Mouse (Mus musculus): ENCODE data around the gene Cacna2d3. TPM values are rescaled to one million over a fixed set of nuclear protein-coding genes. Genes with fewer than 3 reads are reported as not detected.

Cacna2d3 gene
- polyA plus RNA-seq, 1 experiment from 2014 or later: 36.5 TPM

DNA sequence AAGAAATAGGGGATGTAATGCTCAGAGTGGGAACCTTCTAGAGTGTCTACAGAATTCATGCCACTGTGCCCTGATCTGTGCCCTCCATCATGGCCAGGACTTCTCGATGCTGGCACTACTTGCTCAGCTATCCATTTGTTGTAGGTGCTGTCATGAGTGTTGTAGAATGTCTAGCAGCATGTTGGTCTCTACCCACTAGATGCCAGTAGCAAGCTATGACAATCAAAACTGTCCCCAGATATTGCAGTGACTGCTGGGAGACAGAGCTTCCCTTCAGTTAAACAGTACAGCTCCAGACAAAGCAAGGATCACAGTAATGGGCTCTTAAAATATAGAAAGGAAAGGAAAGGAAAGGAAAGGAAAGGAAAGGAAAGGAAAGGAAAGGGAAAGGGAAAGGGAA, 771.9 kb downstream of the Cacna2d3 start:
- H3K9me3 ChIP-seq (replicated peaks): no peaks in the 10 kb centered on the region
- peaks cover 12% of the 10 kb centered on the region for H3K4me1 ChIP-seq
- H3K4me3 ChIP-seq: no peak overlapping the region
- no peaks in the 10 kb centered on the region for H3K36me3 ChIP-seq
- no peak overlapping the region for H3K27ac ChIP-seq
- H3K9ac ChIP-seq: no peak overlapping the region
- no peak overlapping the region for H3K4me2 ChIP-seq (replicated peaks)
- ATAC-seq (ENCODE audit: low FRiP score): no peak
- WGBS: 91% methylated on average over 1 of the region's 1 CpGs
- no peaks in the 10 kb centered on the region for H3K27me3 ChIP-seq

DNA sequence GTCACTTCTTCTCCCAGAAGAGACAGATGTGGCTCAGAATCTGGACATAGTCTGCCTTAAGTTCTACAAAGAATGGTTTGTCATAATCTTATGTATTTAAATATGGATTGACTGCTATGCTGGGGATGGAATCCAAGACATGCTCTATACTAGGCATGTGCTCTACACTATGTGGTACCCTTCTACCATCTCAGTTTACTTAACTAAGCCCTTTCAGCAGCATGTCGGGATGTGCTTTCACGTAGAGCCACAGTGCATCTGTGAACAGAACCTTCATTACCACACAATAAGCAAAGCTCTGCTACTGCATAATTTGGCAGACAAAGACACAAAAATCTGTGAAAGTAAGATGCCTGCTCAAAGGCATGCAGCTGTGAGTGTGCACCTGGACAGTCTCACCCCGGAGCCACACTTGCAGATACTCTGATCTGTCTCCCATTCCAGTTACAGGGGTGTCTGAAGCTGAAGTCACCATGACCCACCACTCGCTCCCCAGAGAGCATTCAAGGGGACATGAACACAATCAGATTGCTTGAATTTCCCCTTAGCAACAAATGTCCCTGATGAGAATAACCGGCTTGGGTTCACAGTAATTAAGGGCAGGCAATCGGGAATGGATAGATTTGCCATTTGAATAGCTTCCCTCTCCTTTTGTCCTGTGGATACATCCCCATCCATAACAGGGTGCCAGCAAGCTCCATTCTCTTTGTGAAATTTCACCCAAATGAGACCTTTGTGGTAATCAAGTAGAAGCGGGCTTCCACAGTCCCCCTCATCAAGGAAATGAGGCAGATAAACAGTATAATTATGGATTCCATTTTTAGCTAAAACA, 773.4 kb downstream of the Cacna2d3 start:
- H3K27me3 ChIP-seq: no peaks in the 10 kb centered on the region
- WGBS: 49% methylated on average over 7 of the region's 7 CpGs
- peak overlapping the region; percentile 26 for H3K27ac ChIP-seq
- H3K9me3 ChIP-seq (replicated peaks): no peaks in the 10 kb centered on the region
- no peak overlapping the region for H3K9ac ChIP-seq
- peaks cover 9% of the 10 kb centered on the region for H3K4me1 ChIP-seq
- H3K36me3 ChIP-seq: no peaks in the 10 kb centered on the region
- H3K4me2 ChIP-seq (replicated peaks): no peak overlapping the region
- ATAC-seq (ENCODE audit: low FRiP score): peak; percentile 54; the same call in 1 of the 2 replicates
- H3K4me3 ChIP-seq: no peak overlapping the region

DNA sequence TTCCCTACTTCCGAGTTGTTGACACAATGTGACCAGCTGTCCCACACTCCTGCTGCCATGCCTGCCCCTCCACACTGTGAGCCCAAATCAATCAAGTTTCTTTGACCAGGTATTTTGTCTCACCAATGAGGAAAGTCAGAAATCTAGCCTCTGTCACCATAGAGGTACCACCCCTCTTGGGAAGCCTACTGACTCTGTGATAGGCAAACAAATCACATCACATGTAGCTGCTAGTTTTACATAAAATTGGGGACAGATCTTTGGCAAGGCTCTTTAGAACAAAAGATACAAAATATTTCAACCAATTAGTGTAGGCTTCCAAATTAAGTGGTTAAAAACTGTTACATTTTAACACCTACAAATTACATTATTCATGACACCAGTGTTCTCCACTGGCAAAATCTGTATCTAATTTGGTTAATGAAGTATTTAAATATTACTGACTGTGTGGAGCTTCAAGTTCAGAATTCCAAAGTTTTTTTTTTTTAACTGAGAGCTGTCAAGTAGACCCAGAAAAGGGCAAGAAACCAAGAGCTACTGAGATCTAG, 788.8 kb downstream of the Cacna2d3 start:
- ATAC-seq (ENCODE audit: low FRiP score): no peak
- Histone ChIP-seq H3K9ac (no peak overlapping the region), H3K27me3 (no peaks in the 10 kb centered on the region), H3K4me3 (no peak overlapping the region), H3K4me1 (no peaks in the 10 kb centered on the region), H3K9me3 (replicated peaks) (no peaks in the 10 kb centered on the region), H3K4me2 (replicated peaks) (no peak overlapping the region), H3K36me3 (no peaks in the 10 kb centered on the region), H3K27ac (no peak overlapping the region)
- WGBS: 80% methylated on average over 1 of the region's 1 CpGs

DNA sequence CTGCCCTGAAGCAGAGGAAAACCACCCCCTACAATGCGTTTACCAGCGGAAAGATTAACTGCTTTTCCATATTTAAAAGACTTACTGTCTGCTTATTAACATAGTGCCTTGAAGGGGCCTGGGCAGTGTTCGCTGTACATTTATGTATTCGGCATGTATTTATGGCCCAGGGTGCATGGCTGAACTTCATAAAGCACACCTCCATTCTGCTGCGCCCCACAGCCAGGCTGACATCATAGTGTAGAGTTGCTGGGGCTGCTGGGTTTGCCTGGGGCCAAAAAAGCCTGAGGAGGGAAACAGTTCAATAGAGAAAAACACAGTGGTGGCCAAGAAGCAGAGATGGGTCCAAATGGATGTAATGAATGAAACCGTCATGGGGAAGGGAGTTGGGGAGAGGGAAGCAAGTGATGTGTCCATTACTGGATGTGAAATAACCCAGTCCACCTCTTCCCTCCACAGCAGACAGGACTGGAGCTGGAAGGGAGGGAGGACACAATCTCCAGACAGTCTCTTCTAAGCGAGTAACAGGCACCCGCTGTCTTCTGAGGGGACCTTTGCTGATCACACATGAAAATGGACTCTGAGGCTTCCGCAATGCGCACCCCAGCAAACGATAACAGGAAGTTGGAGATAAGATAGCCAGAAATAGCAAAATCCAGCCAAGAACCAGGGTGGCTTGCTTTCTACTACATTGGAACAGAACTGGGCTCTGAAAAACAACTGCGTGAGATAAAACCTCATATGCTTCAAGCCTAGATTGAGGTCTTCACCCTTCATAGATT, 798.3 kb downstream of the Cacna2d3 start:
- no peak overlapping the region for H3K9ac ChIP-seq
- no peak overlapping the region for H3K27ac ChIP-seq
- H3K9me3 ChIP-seq (replicated peaks): no peaks in the 10 kb centered on the region
- 87% methylated on average over 12 of the region's 12 CpGs for WGBS
- no peaks in the 10 kb centered on the region for H3K27me3 ChIP-seq
- H3K36me3 ChIP-seq: no peaks in the 10 kb centered on the region
- H3K4me3 ChIP-seq: no peak overlapping the region
- no peak overlapping the region for H3K4me2 ChIP-seq (replicated peaks)
- ATAC-seq (ENCODE audit: low FRiP score): no peak
- H3K4me1 ChIP-seq: no peaks in the 10 kb centered on the region

DNA sequence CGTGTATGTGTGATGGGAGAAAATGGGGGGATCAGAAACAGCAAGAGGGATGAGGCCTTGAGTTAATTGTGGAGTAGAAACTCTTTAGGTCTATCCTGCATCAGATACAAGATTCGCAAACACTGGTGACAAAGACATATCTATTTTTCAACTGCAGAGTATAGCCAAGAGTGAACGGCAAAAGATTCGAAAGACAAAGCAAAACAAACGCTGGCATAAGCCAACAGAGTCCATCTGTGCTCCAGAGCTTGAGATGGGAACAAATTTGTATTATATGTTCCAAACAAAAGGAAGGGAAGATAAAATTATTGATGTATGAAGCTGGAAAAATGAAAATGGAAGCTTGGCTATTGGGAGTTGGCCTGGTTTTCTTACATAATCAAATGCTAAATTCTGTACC, 802.8 kb downstream of the Cacna2d3 start:
- H3K9ac ChIP-seq: no peak overlapping the region
- H3K36me3 ChIP-seq: no peaks in the 10 kb centered on the region
- H3K9me3 ChIP-seq (replicated peaks): no peaks in the 10 kb centered on the region
- no peak overlapping the region for H3K4me2 ChIP-seq (replicated peaks)
- H3K27me3 ChIP-seq: no peaks in the 10 kb centered on the region
- H3K4me3 ChIP-seq: no peak overlapping the region
- ATAC-seq (ENCODE audit: low FRiP score): no peak
- no peak overlapping the region for H3K27ac ChIP-seq
- WGBS: 85% methylated on average over 5 of the region's 5 CpGs
- H3K4me1 ChIP-seq: 0 out of 2 replicates have a peak, but pooled peaks cover 2% of the 10 kb centered on the region

DNA sequence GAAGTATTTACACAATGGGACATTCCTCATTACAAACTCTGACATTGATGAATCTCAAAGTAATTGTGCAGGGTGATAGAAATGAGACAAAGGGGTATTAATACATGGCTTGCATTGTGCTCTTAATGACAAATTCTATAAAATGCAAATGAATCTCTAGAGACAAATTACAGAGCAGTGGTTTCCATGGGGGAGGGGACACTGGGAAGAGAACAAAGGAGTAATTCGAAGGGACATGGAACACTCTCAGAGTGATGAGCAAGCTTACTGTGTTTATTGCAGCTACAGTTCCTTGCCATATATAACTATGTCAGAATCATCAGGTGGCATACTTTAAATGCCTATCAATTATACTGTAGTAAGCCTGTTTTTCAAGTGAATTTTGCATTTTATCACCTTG, 806.7 kb downstream of the Cacna2d3 start:
- ATAC-seq (ENCODE audit: low FRiP score): peak; percentile 78
- no peaks in the 10 kb centered on the region for H3K36me3 ChIP-seq
- no peaks in the 10 kb centered on the region for H3K9me3 ChIP-seq (replicated peaks)
- WGBS: 38% methylated on average over 1 of the region's 1 CpGs
- no peak overlapping the region for H3K27ac ChIP-seq
- H3K4me1 ChIP-seq: 0 out of 2 replicates have a peak, but pooled peaks cover 2% of the 10 kb centered on the region
- no peak overlapping the region for H3K9ac ChIP-seq
- no peak overlapping the region for H3K4me3 ChIP-seq
- H3K4me2 ChIP-seq (replicated peaks): no peak overlapping the region
- H3K27me3 ChIP-seq: no peaks in the 10 kb centered on the region

DNA sequence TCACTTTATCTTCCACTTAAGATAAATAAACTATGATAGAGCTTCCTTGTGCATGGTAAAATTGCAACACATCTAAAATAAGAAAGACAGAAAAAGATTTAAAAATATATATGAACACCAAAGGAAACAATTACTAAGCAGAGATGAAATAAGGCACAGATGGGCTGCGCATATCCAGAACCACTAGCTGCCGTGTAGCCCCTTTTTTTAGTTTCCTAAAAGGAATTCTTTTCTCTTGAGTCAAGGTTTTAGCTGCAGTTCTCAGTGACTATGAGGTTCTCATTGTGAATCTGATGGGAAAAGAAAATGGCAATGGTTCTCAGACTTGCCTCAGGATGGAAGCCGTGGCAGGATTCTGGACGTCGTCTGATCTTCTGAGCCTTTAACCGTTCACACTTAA, 814.0 kb downstream of the Cacna2d3 start:
- ATAC-seq (ENCODE audit: low FRiP score): no peak
- Histone ChIP-seq H3K4me3 (no peak overlapping the region), H3K9me3 (replicated peaks) (no peaks in the 10 kb centered on the region), H3K27ac (no peak overlapping the region), H3K4me2 (replicated peaks) (no peak overlapping the region), H3K4me1 (no peaks in the 10 kb centered on the region), H3K9ac (no peak overlapping the region), H3K36me3 (no peaks in the 10 kb centered on the region), H3K27me3 (no peaks in the 10 kb centered on the region)
- WGBS: 90% methylated on average over 6 of the region's 6 CpGs

DNA sequence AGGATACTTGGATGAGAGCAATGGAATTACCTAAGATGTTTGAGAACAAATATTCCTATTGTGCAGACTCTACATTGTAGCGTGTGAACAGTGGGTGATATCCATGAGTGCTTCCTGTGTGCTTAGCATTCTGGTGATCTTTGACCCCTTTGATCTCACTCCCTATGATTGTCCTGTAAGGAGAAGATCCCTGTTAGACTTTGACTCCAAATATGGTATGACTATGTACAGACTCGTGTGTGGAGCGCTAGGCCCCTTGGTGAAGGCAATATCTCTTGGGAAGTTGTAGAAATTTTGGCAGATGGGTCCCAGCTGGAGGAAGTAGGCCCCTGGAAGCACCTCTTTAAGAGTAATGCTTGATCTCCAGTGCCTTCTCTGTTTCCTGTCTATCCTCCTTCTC, 829.1 kb downstream of the Cacna2d3 start:
- WGBS: 73% methylated on average over 3 of the region's 3 CpGs
- Histone ChIP-seq H3K4me1 (no peaks in the 10 kb centered on the region), H3K4me2 (replicated peaks) (no peak overlapping the region), H3K9ac (no peak overlapping the region), H3K27me3 (no peaks in the 10 kb centered on the region), H3K4me3 (no peak overlapping the region), H3K36me3 (no peaks in the 10 kb centered on the region), H3K9me3 (replicated peaks) (no peaks in the 10 kb centered on the region), H3K27ac (no peak overlapping the region)
- ATAC-seq (ENCODE audit: low FRiP score): no peak

DNA sequence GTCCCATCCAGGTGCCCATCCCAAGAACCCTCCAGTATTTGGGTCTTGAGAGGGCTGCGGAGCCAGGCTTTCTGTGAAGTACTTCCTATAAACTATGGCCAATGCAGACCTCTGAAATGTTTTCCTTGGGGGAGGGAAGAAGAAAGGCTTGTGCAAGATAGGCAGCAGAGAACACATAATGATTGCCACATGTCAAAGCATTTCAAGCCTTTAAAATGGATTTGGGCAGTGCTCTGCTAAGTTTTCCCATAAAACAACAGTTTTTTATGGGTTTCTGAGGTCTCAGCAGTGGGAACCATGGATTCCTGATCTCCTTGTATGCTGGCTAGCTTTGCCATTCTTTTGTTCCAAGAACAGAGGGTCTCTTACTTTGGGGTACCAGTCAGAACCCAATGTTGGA, 834.3 kb downstream of the Cacna2d3 start:
- Histone ChIP-seq H3K27me3 (no peaks in the 10 kb centered on the region), H3K4me1 (no peaks in the 10 kb centered on the region), H3K36me3 (no peaks in the 10 kb centered on the region), H3K4me2 (replicated peaks) (no peak overlapping the region), H3K9me3 (replicated peaks) (no peaks in the 10 kb centered on the region), H3K4me3 (no peak overlapping the region), H3K27ac (no peak overlapping the region), H3K9ac (no peak overlapping the region)
- no peak for ATAC-seq (ENCODE audit: low FRiP score)
- WGBS: 95% methylated on average over 1 of the region's 1 CpGs

DNA sequence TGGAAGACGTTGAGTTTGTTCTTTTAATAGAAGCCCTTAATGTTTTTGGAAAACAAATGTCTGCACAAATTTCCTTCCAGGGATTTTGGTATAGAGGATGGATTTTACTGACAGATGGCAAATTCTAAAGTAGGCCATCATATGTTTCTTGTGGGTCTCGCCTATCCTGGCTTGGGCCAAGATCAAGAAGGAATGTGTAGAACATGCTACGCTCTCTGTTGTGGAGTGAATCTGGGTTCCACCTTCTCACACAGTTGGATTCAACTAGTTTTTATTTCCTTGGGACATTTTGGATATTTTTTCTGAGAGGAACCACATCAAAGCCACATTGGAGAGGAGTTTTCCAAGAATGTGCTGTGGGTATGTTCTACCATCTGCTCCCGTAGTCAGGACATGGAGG, 835.0 kb downstream of the Cacna2d3 start:
- no peak overlapping the region for H3K4me2 ChIP-seq (replicated peaks)
- ATAC-seq (ENCODE audit: low FRiP score): no peak
- H3K4me1 ChIP-seq: no peaks in the 10 kb centered on the region
- WGBS: 97% methylated on average over 4 of the region's 4 CpGs
- H3K9me3 ChIP-seq (replicated peaks): no peaks in the 10 kb centered on the region
- no peaks in the 10 kb centered on the region for H3K36me3 ChIP-seq
- no peak overlapping the region for H3K9ac ChIP-seq
- H3K27me3 ChIP-seq: no peaks in the 10 kb centered on the region
- H3K4me3 ChIP-seq: no peak overlapping the region
- H3K27ac ChIP-seq: no peak overlapping the region

DNA sequence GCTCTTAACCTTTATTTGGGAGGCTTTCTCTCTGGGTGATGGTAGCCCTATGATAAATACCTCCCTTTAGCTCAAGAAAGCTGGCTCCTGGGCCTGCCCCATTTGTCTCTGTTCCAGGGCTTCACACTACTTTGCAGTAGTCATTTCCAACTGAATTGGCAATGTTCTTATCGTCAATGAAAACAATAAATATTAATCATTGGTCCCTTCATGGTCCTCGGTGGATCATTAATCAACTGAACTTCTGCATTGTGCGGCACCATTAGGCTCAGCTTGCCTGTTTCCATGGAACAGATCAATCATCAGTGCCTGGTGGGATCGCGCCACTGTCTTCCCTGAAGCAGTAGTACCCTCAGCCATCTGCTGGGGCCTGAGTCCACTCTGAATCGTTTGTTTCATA, 850.7 kb downstream of the Cacna2d3 start:
- no peaks in the 10 kb centered on the region for H3K27me3 ChIP-seq
- ATAC-seq (ENCODE audit: low FRiP score): peak; percentile 95

DNA sequence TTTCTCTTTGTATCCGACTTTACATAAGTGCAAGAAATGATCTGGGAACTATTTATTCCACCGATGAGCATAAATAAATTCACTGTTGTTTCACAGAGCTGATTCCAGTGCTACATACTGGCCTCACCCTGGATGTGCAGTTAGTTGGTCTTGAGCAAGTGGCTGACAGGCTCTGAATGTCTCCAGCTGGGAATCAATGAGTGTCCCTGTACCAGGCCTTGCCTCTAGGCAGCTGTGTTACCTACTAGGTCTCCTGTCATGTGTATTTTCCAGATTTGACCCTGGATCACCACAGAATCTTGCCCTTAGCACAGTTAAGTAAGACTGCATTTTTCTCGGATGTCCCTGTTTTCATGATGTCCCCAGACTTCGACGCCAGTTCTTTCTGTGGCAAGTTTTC, 851.3 kb downstream of the Cacna2d3 start:
- Histone ChIP-seq H3K27ac (peak overlapping the region; percentile 68), H3K27me3 (no peaks in the 10 kb centered on the region), H3K4me2 (replicated peaks) (no peak overlapping the region), H3K36me3 (no peaks in the 10 kb centered on the region), H3K9ac (no peak overlapping the region), H3K9me3 (replicated peaks) (no peaks in the 10 kb centered on the region), H3K4me1 (0 out of 2 replicates have a peak, but pooled peaks cover 4% of the 10 kb centered on the region), H3K4me3 (no peak overlapping the region)
- 78% methylated on average over 5 of the region's 5 CpGs for WGBS
- peak; percentile 42; the same call in 1 of the 2 replicates for ATAC-seq (ENCODE audit: low FRiP score)

More for the DNA sequence above, 850.7 kb downstream of the Cacna2d3 start:
- Histone ChIP-seq H3K9me3 (replicated peaks) (no peaks in the 10 kb centered on the region), H3K4me2 (replicated peaks) (no peak overlapping the region), H3K27ac (0 out of 2 replicates have a peak overlapping the region, but pooled peaks have one; percentile 19), H3K4me3 (no peak overlapping the region), H3K4me1 (0 out of 2 replicates have a peak, but pooled peaks cover 4% of the 10 kb centered on the region), H3K36me3 (no peaks in the 10 kb centered on the region), H3K9ac (no peak overlapping the region)
- WGBS: 39% methylated on average over 6 of the region's 6 CpGs

All from hindbrain, embryonic 12.5 days (tissue).